Mouse (Mus musculus) lung, embryonic 16.5 days (tissue): ENCODE data around the gene Zmynd10. TPM values are rescaled to one million over a fixed set of nuclear protein-coding genes. Genes with fewer than 3 reads are reported as not detected.
"Not testable (repeated sequence)": the region's sequence is repeated elsewhere in the genome, so short reads cannot be mapped to it uniquely, and the experiment has no call there.

Experiments used
- ATAC-seq: fragments of 200-750 bp; cut with Nextera tagmentation; 2 replicates; pipeline ENCODE4 v1.8.0; 2017; ENCODE audit warnings: low read depth, mild to moderate bottlenecking, moderate library complexity
- H3K27ac ChIP-seq: fragments of 300-500 bp; sonication (generic); 2 replicates; pipeline ENCODE4 v1.5.1; 2014; ENCODE audit warnings: mild to moderate bottlenecking, control low read depth, low read length
- H3K27me3 ChIP-seq: fragments of 300-500 bp; sonication (generic); 2 replicates; pipeline ENCODE4 v1.6.1; 2014; ENCODE audit warnings: low read depth, low read length, mixed read lengths; ENCODE audit not compliant: control insufficient read depth, insufficient read depth
- H3K36me3 ChIP-seq: fragments of 300-500 bp; sonication (generic); 2 replicates; pipeline ENCODE4 v1.6.1; 2014; ENCODE audit warnings: low read length; ENCODE audit not compliant: control insufficient read depth, insufficient read depth
- H3K4me1 ChIP-seq: fragments of 300-500 bp; sonication (generic); replicated peaks from 2 replicates; pipeline ENCODE4 v1.6.1; 2014; ENCODE audit warnings: low read length, mixed read lengths; ENCODE audit not compliant: control insufficient read depth, insufficient read depth
- H3K4me2 ChIP-seq: fragments of 300-500 bp; sonication (generic); 2 replicates; pipeline ENCODE4 v1.6.1; 2014; ENCODE audit warnings: low read depth, low read length, control low read depth
- H3K4me3 ChIP-seq: fragments of 300-500 bp; sonication (generic); 2 replicates; pipeline ENCODE4 v1.5.1; 2014; ENCODE audit warnings: mild to moderate bottlenecking, low read length, control low read depth
- H3K9ac ChIP-seq: fragments of 300-500 bp; sonication (generic); 2 replicates; pipeline ENCODE4 v1.6.1; 2014; ENCODE audit warnings: low read length, control low read depth
- H3K9me3 ChIP-seq: fragments of 300-500 bp; sonication (generic); 2 replicates; pipeline ENCODE4 v1.6.1; 2016; ENCODE audit warnings: low read length; ENCODE audit not compliant: control insufficient read depth
- WGBS: fragments of 180-500 bp; shearing (Covaris S2); extraction: QIAGEN DNeasy Blood & Tissue Kit; methylation state at CpG from one replicate; pipeline ENCODE4 v1.1.7; 2014; 5-methylcytosine and 5-hydroxymethylcytosine counted together
- polyA plus RNA-seq: library from polyadenylated mRNA; unstranded; fragments of >200 nt; fragmentation: Nextera tagmentation; extraction: Ambion mirVana; gene quantifications from 2 replicates; pipeline ENCODE4 v1.2.1, GENCODE M21; 2015

The Zmynd10 gene
- polyA plus RNA-seq, 1 experiment from 2014 or later: 16.7 TPM

DNA sequence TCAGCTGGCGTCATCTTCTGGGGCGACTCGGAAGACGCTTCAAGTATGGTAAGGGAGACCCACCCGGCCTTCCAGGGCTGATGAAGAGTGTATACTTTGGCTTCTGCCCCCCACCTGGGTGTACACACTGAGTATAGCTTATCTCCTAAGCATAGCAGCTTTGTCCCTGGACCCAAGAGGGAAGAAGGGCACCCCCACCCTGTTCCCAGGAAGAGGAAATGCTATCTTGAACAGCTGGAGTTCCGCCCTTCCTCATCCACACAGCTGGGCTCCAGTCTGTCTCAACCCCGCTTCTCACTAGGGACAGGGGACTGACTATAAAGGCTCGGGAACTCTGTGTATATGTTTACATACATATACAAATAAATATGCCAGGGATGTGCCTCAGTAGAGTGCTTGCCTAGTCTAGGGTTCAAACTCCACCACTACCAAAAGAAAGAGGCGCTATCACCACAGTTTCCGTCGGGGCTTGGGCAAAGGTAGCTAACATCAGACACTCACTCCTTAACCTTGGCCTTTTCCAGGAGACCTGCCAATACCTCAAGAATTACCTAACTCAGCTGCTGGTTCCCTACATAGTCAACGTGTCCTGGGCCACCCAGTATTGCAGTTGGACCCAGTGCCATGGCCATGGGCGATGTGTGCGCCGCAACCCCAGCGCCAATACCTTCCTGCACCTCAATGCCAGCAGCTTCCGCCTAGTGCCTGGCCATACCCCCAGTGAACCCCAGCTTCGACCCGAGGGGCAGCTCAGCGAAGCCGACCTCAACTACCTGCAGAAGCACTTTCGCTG lies 24.6 kb downstream of the Zmynd10 start:
- ATAC-seq: no peak
- Histone ChIP-seq H3K4me1 (peaks cover 43% of the 10 kb centered on the region), H3K9ac (peak overlapping the region; percentile 44), H3K4me3 (no peak overlapping the region; the same call in none of the 2 replicates), H3K27me3 (no peaks in the 10 kb centered on the region), H3K27ac (no peak overlapping the region), H3K36me3 (peaks cover 18% of the 10 kb centered on the region), H3K9me3 (no peaks in the 10 kb centered on the region), H3K4me2 (peak overlapping the region; percentile 71)
- 80% methylated on average over 22 of the region's 22 CpGs for WGBS

DNA sequence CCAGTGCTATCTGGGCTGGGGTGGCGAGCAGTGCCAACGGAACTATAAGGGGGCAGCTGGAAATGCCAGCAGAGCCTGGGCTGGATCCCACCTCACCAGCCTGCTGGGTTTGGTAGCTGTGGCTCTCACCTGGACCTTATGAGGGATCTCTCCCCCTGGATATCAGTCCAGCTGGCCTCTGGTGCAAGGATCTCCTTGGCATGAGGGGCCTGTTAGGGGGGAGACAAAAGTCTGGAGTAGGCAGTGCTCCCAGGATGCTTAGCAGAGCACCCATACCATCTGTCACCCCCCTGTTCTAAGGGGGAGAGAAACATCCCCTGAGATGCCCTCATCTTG lies 25.2 kb downstream of the Zmynd10 start:
- ATAC-seq: no peak
- Histone ChIP-seq H3K9ac (no peak overlapping the region), H3K4me2 (no peak overlapping the region), H3K27ac (no peak overlapping the region), H3K27me3 (no peaks in the 10 kb centered on the region), H3K4me3 (no peak overlapping the region), H3K36me3 (peaks cover 18% of the 10 kb centered on the region), H3K4me1 (peaks cover 45% of the 10 kb centered on the region), H3K9me3 (no peaks in the 10 kb centered on the region)
- WGBS: 100% methylated on average over 2 of the region's 2 CpGs

DNA sequence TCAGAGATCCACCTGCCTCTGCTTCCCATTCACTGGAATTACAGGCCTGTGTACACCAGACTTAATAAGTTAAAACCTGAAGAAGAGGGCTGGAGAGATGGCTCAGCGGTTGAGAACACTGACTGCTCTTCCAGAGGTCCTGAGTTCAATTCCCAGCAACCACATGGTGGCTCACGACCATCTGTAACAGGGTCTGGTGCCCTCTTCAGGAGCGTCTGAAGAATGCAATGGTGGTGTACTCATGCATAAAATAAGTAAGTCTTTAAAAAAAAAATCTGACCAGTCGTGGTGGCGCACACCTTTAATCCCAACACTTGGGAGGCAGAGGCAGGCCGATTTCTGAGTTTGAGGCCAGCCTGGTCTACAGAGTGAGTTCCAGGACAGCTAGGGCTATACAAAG lies 26.7 kb downstream of the Zmynd10 start:
- H3K27ac ChIP-seq, H3K9ac ChIP-seq, H3K4me2 ChIP-seq, ATAC-seq, H3K9me3 ChIP-seq, H3K4me3 ChIP-seq, H3K27me3 ChIP-seq: not testable (repeated sequence)
- Histone ChIP-seq H3K4me1 (peaks cover 36% of the 10 kb centered on the region), H3K36me3 (peaks cover 18% of the 10 kb centered on the region)
- 87% methylated on average over 6 of the region's 6 CpGs for WGBS

GRCm38 (mm10) chr9:107575579-107576356 lies 28.7 kb downstream of the Zmynd10 start:
- ATAC-seq: no peak
- no peak overlapping the region for H3K9ac ChIP-seq
- no peaks in the 10 kb centered on the region for H3K27me3 ChIP-seq
- H3K4me3 ChIP-seq: no peak overlapping the region
- peaks cover 35% of the 10 kb centered on the region for H3K4me1 ChIP-seq
- WGBS: 62% methylated on average over 14 of the region's 14 CpGs
- no peak overlapping the region for H3K4me2 ChIP-seq
- H3K27ac ChIP-seq: peak overlapping the region; percentile 61
- no peaks in the 10 kb centered on the region for H3K9me3 ChIP-seq
- peaks cover 18% of the 10 kb centered on the region for H3K36me3 ChIP-seq

GRCm38 (mm10) chr9:107576357-107577107 lies 29.4 kb downstream of the Zmynd10 start, which contains the start of gene Hyal1:
Gene Hyal1 (plus strand): TSS chr9:107576927.
- peaks cover 18% of the 10 kb centered on the region for H3K36me3 ChIP-seq
- no peaks in the 10 kb centered on the region for H3K9me3 ChIP-seq
- no peaks in the 10 kb centered on the region for H3K27me3 ChIP-seq
- H3K27ac ChIP-seq: peak within 1 kb of the TSS; percentile 61
- WGBS: 10% methylated on average over 16 of the region's 16 CpGs
- H3K4me1 ChIP-seq: peaks cover 32% of the 10 kb centered on the region
- ATAC-seq: peak; percentile 81
- H3K9ac ChIP-seq: peak within 1 kb of the TSS; percentile 61
- H3K4me3 ChIP-seq: peak within 1 kb of the TSS; percentile 43
- H3K4me2 ChIP-seq: peak within 1 kb of the TSS; percentile 55

DNA sequence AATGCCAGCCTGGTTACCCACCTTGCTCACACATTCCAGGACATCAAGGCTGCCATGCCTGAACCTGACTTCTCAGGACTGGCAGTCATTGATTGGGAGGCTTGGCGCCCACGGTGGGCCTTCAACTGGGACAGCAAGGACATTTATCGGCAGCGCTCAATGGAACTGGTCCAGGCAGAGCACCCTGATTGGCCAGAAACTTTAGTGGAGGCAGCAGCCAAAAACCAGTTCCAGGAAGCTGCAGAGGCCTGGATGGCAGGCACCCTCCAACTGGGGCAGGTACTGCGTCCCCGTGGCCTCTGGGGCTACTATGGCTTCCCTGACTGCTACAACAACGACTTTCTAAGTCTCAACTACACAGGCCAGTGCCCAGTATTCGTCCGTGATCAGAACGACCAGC lies 30.8 kb downstream of the Zmynd10 start:
- no peak overlapping the region for H3K4me2 ChIP-seq
- H3K36me3 ChIP-seq: peaks cover 10% of the 10 kb centered on the region
- H3K27ac ChIP-seq: no peak overlapping the region
- ATAC-seq: no peak
- 90% methylated on average over 10 of the region's 10 CpGs for WGBS
- H3K4me3 ChIP-seq: no peak overlapping the region
- no peaks in the 10 kb centered on the region for H3K27me3 ChIP-seq
- no peaks in the 10 kb centered on the region for H3K9me3 ChIP-seq
- no peak overlapping the region for H3K9ac ChIP-seq
- peaks cover 37% of the 10 kb centered on the region for H3K4me1 ChIP-seq

GRCm38 (mm10) chr9:107578587-107578986 lies 31.5 kb downstream of the Zmynd10 start, which contains the start of gene Naa80:
Gene Naa80 (plus strand): TSS chr9:107578887.
- Histone ChIP-seq H3K27me3 (no peaks in the 10 kb centered on the region), H3K36me3 (peaks cover 10% of the 10 kb centered on the region; the same call in 1 of the 2 replicates), H3K27ac (peak within 1 kb of the TSS; percentile 7; the same call in 1 of the 2 replicates), H3K4me3 (no peak within 1 kb of the TSS), H3K4me1 (peaks cover 37% of the 10 kb centered on the region), H3K9ac (no peak within 1 kb of the TSS), H3K9me3 (no peaks in the 10 kb centered on the region), H3K4me2 (no peak within 1 kb of the TSS)
- 67% methylated on average over 3 of the region's 3 CpGs for WGBS
- ATAC-seq: no peak

DNA sequence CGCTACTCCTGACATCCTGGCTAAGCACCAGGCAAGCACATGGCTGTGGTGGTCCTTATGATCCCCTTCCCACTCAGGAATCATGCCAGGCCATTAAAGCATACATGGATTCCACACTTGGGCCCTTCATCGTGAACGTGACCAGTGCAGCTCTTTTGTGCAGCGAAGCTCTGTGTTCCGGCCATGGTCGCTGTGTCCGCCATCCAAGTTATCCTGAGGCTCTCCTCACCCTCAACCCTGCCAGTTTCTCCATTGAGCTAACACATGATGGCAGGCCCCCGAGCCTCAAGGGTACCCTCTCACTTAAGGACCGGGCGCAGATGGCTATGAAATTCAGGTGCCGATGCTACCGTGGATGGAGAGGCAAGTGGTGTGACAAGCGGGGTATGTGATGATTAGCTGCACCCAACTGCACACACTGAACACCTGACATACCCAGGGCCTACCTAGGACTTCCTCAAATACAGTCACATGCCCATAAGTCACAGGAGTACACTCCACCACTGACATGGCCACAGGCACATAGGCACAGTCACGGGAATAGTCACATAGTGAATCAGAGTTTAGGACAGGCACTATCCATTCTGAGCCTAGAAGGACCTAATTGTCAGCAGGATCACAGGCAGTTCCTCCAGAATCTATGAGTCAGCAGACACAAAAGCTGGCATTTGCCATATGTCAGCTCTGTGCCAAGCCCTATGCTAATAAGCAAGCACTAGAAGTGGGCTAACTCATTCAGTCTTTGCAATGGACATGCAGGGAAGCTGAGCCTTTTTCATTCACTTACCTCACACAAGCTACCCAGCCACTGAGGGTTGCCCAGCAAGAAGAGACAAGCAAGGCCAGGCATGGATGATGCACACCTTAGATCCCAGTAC lies 32.2 kb downstream of the Zmynd10 start:
- H3K4me3 ChIP-seq: no peak overlapping the region

More for the DNA sequence above, 32.2 kb downstream of the Zmynd10 start:
- no peaks in the 10 kb centered on the region for H3K9me3 ChIP-seq
- H3K4me2 ChIP-seq: no peak overlapping the region
- H3K27ac ChIP-seq: peak overlapping the region; percentile 7; the same call in 1 of the 2 replicates
- peaks cover 37% of the 10 kb centered on the region for H3K4me1 ChIP-seq
- H3K36me3 ChIP-seq: peaks cover 8% of the 10 kb centered on the region; the same call in 1 of the 2 replicates
- no peak overlapping the region for H3K9ac ChIP-seq
- no peak for ATAC-seq
- 89% methylated on average over 14 of the region's 14 CpGs for WGBS
- no peaks in the 10 kb centered on the region for H3K27me3 ChIP-seq
